Mouse (Mus musculus): ENCODE measurements around the gene Dusp5.

Dusp5 gene

GRCm38 (mm10) chr19:53511244-53511934 lies 17.5 kb upstream of the Dusp5 start:
- no peak for DNase-seq (ENCODE audit: extremely low spot score, low read depth, low spot score)

GRCm38 (mm10) chr19:53517370-53518096 lies 11.4 kb upstream of the Dusp5 start:
- DNase-seq (ENCODE audit: extremely low spot score, low read depth, low spot score), result no peak

- no peak for DNase-seq (ENCODE audit: extremely low spot score, low read depth, low spot score)
Measured at GRCm38 (mm10) chr19:53519549-53519948, 9.4 kb upstream of the Dusp5 start.

- no peak for DNase-seq (ENCODE audit: extremely low spot score, low read depth, low spot score)
Measured at GRCm38 (mm10) chr19:53519981-53520380, 8.9 kb upstream of the Dusp5 start.

GRCm38 (mm10) chr19:53521137-53521795 lies 7.6 kb upstream of the Dusp5 start:
- no peak for DNase-seq (ENCODE audit: extremely low spot score, low read depth, low spot score)

- no peak for DNase-seq (ENCODE audit: extremely low spot score, low read depth, low spot score)
Measured at GRCm38 (mm10) chr19:53527480-53527879, 1.4 kb upstream of the Dusp5 start.

GRCm38 (mm10) chr19:53528131-53528621 lies 733 bp upstream of the Dusp5 start:
- DNase-seq (ENCODE audit: extremely low spot score, low read depth, low spot score), result no peak

GRCm38 (mm10) chr19:53529455-53529704 lies 471 bp downstream of the Dusp5 start:
- no peak for DNase-seq (ENCODE audit: extremely low spot score, low read depth, low spot score)

GRCm38 (mm10) chr19:53529705-53530562 lies 1.0 kb downstream of the Dusp5 start:
- DNase-seq (ENCODE audit: extremely low spot score, low read depth, low spot score), result no peak

GRCm38 (mm10) chr19:53531416-53531815 lies 2.5 kb downstream of the Dusp5 start:
- DNase-seq (ENCODE audit: extremely low spot score, low read depth, low spot score), result no peak

- DNase-seq (ENCODE audit: extremely low spot score, low read depth, low spot score), result no peak
Measured at GRCm38 (mm10) chr19:53532021-53532420, 3.1 kb downstream of the Dusp5 start.

GRCm38 (mm10) chr19:53532676-53533075 lies 3.8 kb downstream of the Dusp5 start:
- DNase-seq (ENCODE audit: extremely low spot score, low read depth, low spot score), result no peak

- no peak for DNase-seq (ENCODE audit: extremely low spot score, low read depth, low spot score)
Measured at GRCm38 (mm10) chr19:53533236-53533635, 4.3 kb downstream of the Dusp5 start.

GRCm38 (mm10) chr19:53533810-53534601 lies 5.1 kb downstream of the Dusp5 start:
- no peak for DNase-seq (ENCODE audit: extremely low spot score, low read depth, low spot score)

- no peak for DNase-seq (ENCODE audit: extremely low spot score, low read depth, low spot score)
Measured at GRCm38 (mm10) chr19:53534757-53535410, 6.0 kb downstream of the Dusp5 start.

- DNase-seq (ENCODE audit: extremely low spot score, low read depth, low spot score), result no peak
Measured at GRCm38 (mm10) chr19:53535421-53535820, 6.5 kb downstream of the Dusp5 start.

GRCm38 (mm10) chr19:53536251-53536650 lies 7.3 kb downstream of the Dusp5 start:
- DNase-seq (ENCODE audit: extremely low spot score, low read depth, low spot score), result no peak

GRCm38 (mm10) chr19:53536731-53537666 lies 8.1 kb downstream of the Dusp5 start:
- no peak for DNase-seq (ENCODE audit: extremely low spot score, low read depth, low spot score)

GRCm38 (mm10) chr19:53538024-53538423 lies 9.1 kb downstream of the Dusp5 start:
- no peak for DNase-seq (ENCODE audit: extremely low spot score, low read depth, low spot score)

All from hindlimb bud, embryonic 11.5 days (tissue).